Mouse (Mus musculus): ENCODE measurements at regions not wholly inside any gene's neighbourhood (a gene's known extent, or its start where the extent isn't known, plus 50 kb on each side); places are given as distances from the start of the nearest gene placed in this dataset.

GRCm38 (mm10) chr4:89082838-89083237 lies 54.1 kb upstream of the Mtap start:
- Histone ChIP-seq H3K4me2 (ENCODE audit: insufficient read depth, low read depth, poor library complexity, severe bottlenecking) (no peak overlapping the region), H3K36me3 (replicated peaks in 1 of 2; ENCODE audit: control insufficient read depth in 1 of 2, insufficient read depth in 1 of 2, low read length in 1 of 2) (no peaks in the 10 kb centered on the region), H3K4me3 (replicated peaks in 1 of 3; ENCODE audit: low read depth in 2 of 3, low read length in 2 of 3, poor library complexity in 1 of 3) (no peak overlapping the region), H3K4me1 (ENCODE audit: control insufficient read depth in 1 of 2, insufficient read depth in 2 of 2) (no peaks in the 10 kb centered on the region), H3K9me3 (replicated peaks; ENCODE audit: low read length) (no peaks in the 10 kb centered on the region), H3K79me2 (replicated peaks; ENCODE audit: control insufficient read depth, extremely low read depth, insufficient read depth, poor library complexity, severe bottlenecking) (no peaks in the 10 kb centered on the region), H3K27me3 (replicated peaks) (no peaks in the 10 kb centered on the region), H3K27ac (ENCODE audit: insufficient read depth, low read depth) (no peak overlapping the region), H3K9ac (ENCODE audit: insufficient read depth, low read depth) (no peak overlapping the region)
- in situ Hi-C loops (cut with MboI; ENCODE audit: low pct_ligation_motif_present, low pct_unique_long_range_greater_than_20kb, low sequenced_read_pairs) (no loop called here), dilution Hi-C loops (cut with MboI; ENCODE audit: extremely low pct_ligation_motif_present, extremely low pct_unique_long_range_greater_than_20kb, low sequenced_read_pairs) (no loop called here)
- TF ChIP-seq CTCF (conservative IDR thresholded peaks at IDR 0.05 in 1 of 2, IDR thresholded peaks at IDR 0.05 in 1 of 2; ENCODE audit: low read depth in 2 of 2, low read length in 2 of 2), result no peak
- TF ChIP-seq USF1 (IDR thresholded peaks at IDR 0.05; ENCODE audit: low read depth, low read length), result no peak
- no peak for TF ChIP-seq IRF4 (IDR thresholded peaks at IDR 0.05; ENCODE audit: low read depth, low read length)
- no peak for TF ChIP-seq MAX (IDR thresholded peaks at IDR 0.05; ENCODE audit: low read length)
- TF ChIP-seq ZMIZ1 (IDR thresholded peaks at IDR 0.05; ENCODE audit: low read depth, low read length), result no peak
- TF ChIP-seq NRF1 (IDR thresholded peaks at IDR 0.05; ENCODE audit: low read depth, low read length), result no peak
- TF ChIP-seq TCF12 (IDR thresholded peaks at IDR 0.05; ENCODE audit: low read depth, low read length), result no peak
- TF ChIP-seq UBTF (IDR thresholded peaks at IDR 0.05; ENCODE audit: low read depth, low read length), result no peak
- DNase-seq (ENCODE audit: extremely low read depth), result no peak

GRCm38 (mm10) chr4:89078485-89078884 lies 58.4 kb upstream of the Mtap start:
- no peak overlapping the region for H3K27ac ChIP-seq (ENCODE audit: insufficient read depth, low read depth)
- H3K9me3 ChIP-seq (replicated peaks; ENCODE audit: low read length), result no peaks in the 10 kb centered on the region
- no peak overlapping the region for H3K4me2 ChIP-seq (ENCODE audit: insufficient read depth, low read depth, poor library complexity, severe bottlenecking)
- no peaks in the 10 kb centered on the region for H3K36me3 ChIP-seq (replicated peaks in 1 of 2; ENCODE audit: control insufficient read depth in 1 of 2, insufficient read depth in 1 of 2, low read length in 1 of 2)
- no peak for DNase-seq (ENCODE audit: extremely low read depth)
- TF ChIP-seq ZC3H11A (IDR thresholded peaks at IDR 0.05; ENCODE audit: low read depth, low read length), result no peak
- TF ChIP-seq USF1 (IDR thresholded peaks at IDR 0.05; ENCODE audit: low read depth, low read length), result no peak
- no peaks in the 10 kb centered on the region for H3K79me2 ChIP-seq (replicated peaks; ENCODE audit: control insufficient read depth, extremely low read depth, insufficient read depth, poor library complexity, severe bottlenecking)
- H3K4me1 ChIP-seq (ENCODE audit: control insufficient read depth in 1 of 2, insufficient read depth in 2 of 2), result no peaks in the 10 kb centered on the region
- dilution Hi-C loops (cut with MboI; ENCODE audit: extremely low pct_ligation_motif_present, extremely low pct_unique_long_range_greater_than_20kb, low sequenced_read_pairs), result no loop called here
- no peaks in the 10 kb centered on the region for H3K27me3 ChIP-seq (replicated peaks)
- in situ Hi-C loops (cut with MboI; ENCODE audit: low pct_ligation_motif_present, low pct_unique_long_range_greater_than_20kb, low sequenced_read_pairs), result no loop called here
- no peak overlapping the region for H3K4me3 ChIP-seq (replicated peaks in 1 of 3; ENCODE audit: low read depth in 2 of 3, low read length in 2 of 3, poor library complexity in 1 of 3)
- H3K9ac ChIP-seq (ENCODE audit: insufficient read depth, low read depth), result no peak overlapping the region

- no peaks in the 10 kb centered on the region for H3K79me2 ChIP-seq (replicated peaks; ENCODE audit: control insufficient read depth, extremely low read depth, insufficient read depth, poor library complexity, severe bottlenecking)
- dilution Hi-C loops (cut with MboI; ENCODE audit: extremely low pct_ligation_motif_present, extremely low pct_unique_long_range_greater_than_20kb, low sequenced_read_pairs) (no loop called here), in situ Hi-C loops (cut with MboI; ENCODE audit: low pct_ligation_motif_present, low pct_unique_long_range_greater_than_20kb, low sequenced_read_pairs) (no loop called here)
- no peaks in the 10 kb centered on the region for H3K9me3 ChIP-seq (replicated peaks; ENCODE audit: low read length)
- H3K4me3 ChIP-seq (replicated peaks in 1 of 3; ENCODE audit: low read depth in 2 of 3, low read length in 2 of 3, poor library complexity in 1 of 3), result no peak overlapping the region
- no peak overlapping the region for H3K27ac ChIP-seq (ENCODE audit: insufficient read depth, low read depth)
- no peaks in the 10 kb centered on the region for H3K36me3 ChIP-seq (replicated peaks in 1 of 2; ENCODE audit: control insufficient read depth in 1 of 2, insufficient read depth in 1 of 2, low read length in 1 of 2)
- H3K9ac ChIP-seq (ENCODE audit: insufficient read depth, low read depth), result no peak overlapping the region
- TF ChIP-seq MAX (IDR thresholded peaks at IDR 0.05; ENCODE audit: low read length) (no peak), POLR2A (IDR thresholded peaks at IDR 0.05; ENCODE audit: low read depth, low read length) (no peak), MYC (IDR thresholded peaks at IDR 0.05; ENCODE audit: low read depth, low read length) (no peak), RCOR1 (conservative IDR thresholded peaks at IDR 0.05; ENCODE audit: low read depth, low read length) (no peak), MAZ (IDR thresholded peaks at IDR 0.05; ENCODE audit: low read depth, low read length) (no peak), ZMIZ1 (IDR thresholded peaks at IDR 0.05; ENCODE audit: low read depth, low read length) (no peak), IRF4 (IDR thresholded peaks at IDR 0.05; ENCODE audit: low read depth, low read length) (no peak), ETS1 (conservative IDR thresholded peaks at IDR 0.05; ENCODE audit: low read depth, low read length) (no peak), ELF1 (IDR thresholded peaks at IDR 0.05; ENCODE audit: low read depth, low read length) (no peak), EP300 (IDR thresholded peaks at IDR 0.05; ENCODE audit: low read length) (no peak), PAX5 (IDR thresholded peaks at IDR 0.05; ENCODE audit: low read length) (no peak)
- DNase-seq (ENCODE audit: extremely low read depth), result no peak
- H3K4me2 ChIP-seq (ENCODE audit: insufficient read depth, low read depth, poor library complexity, severe bottlenecking), result no peak overlapping the region
- H3K4me1 ChIP-seq (ENCODE audit: control insufficient read depth in 1 of 2, insufficient read depth in 2 of 2), result no peaks in the 10 kb centered on the region
- H3K27me3 ChIP-seq (replicated peaks), result no peaks in the 10 kb centered on the region
Observed at GRCm38 (mm10) chr4:89074705-89075104, 62.2 kb upstream of the Mtap start.
